Mouse (Mus musculus) neural tube, embryonic 11.5 days (tissue): ENCODE measurements around the gene Casp3. TPM values are rescaled to one million over a fixed set of nuclear protein-coding genes. Genes with fewer than 3 reads are reported as not detected.
A peak's percentile ranks its signal among the peaks of the same experiment; 100 is the strongest.

ENCODE experiments used
- ATAC-seq: fragments of 200-750 bp; cut with Nextera tagmentation; 2 replicates; pipeline ENCODE4 v1.8.0; 2017; ENCODE audit warnings: moderate number of reproducible peaks, mild to moderate bottlenecking, moderate TSS enrichment, moderate library complexity; ENCODE audit not compliant: insufficient read depth, low FRiP score, low TSS enrichment
- DNase-seq: peaks from one replicate; pipeline ENCODE4 v3.0.0-alpha.2; 2015; ENCODE audit warnings: low spot score
- H3K27ac ChIP-seq: fragments of 300-500 bp; sonication (generic); 2 replicates; pipeline ENCODE4 v1.5.1; 2014; ENCODE audit warnings: low read depth, mild to moderate bottlenecking, low read length
- H3K27me3 ChIP-seq: fragments of 300-500 bp; sonication (generic); 2 replicates; pipeline ENCODE4 v1.6.1; 2014; ENCODE audit warnings: mild to moderate bottlenecking, low read length, mixed read lengths; ENCODE audit not compliant: control insufficient read depth, insufficient read depth
- H3K36me3 ChIP-seq: fragments of 300-500 bp; sonication (generic); 2 replicates; pipeline ENCODE4 v1.6.1; 2014; ENCODE audit warnings: mild to moderate bottlenecking, low read length, moderate library complexity, mixed read lengths; ENCODE audit not compliant: control insufficient read depth, insufficient read depth
- H3K4me1 ChIP-seq: fragments of 300-500 bp; sonication (generic); 2 replicates; pipeline ENCODE4 v1.6.1; 2014; ENCODE audit warnings: low read length, mixed read lengths; ENCODE audit not compliant: control insufficient read depth, insufficient read depth
- H3K4me2 ChIP-seq: fragments of 300-500 bp; sonication (generic); 2 replicates; pipeline ENCODE4 v1.6.1; 2014; ENCODE audit warnings: low read depth, mild to moderate bottlenecking, moderate library complexity
- H3K4me3 ChIP-seq: fragments of 300-500 bp; sonication (generic); 2 replicates; pipeline ENCODE4 v1.5.1; 2014; ENCODE audit warnings: low read depth, low read length
- H3K9ac ChIP-seq: fragments of 300-500 bp; sonication (generic); 2 replicates; pipeline ENCODE4 v1.6.1; 2014; ENCODE audit warnings: mild to moderate bottlenecking, low read length
- H3K9me3 ChIP-seq: fragments of 300-500 bp; sonication (generic); 2 replicates; pipeline ENCODE4 v1.6.1; 2016; ENCODE audit warnings: low read length; ENCODE audit not compliant: control insufficient read depth
- WGBS: fragments of 180-500 bp; shearing (Covaris S2); extraction: QIAGEN DNeasy Blood & Tissue Kit; methylation state at CpG from one replicate; pipeline ENCODE4 v1.1.7; 2014; 5-methylcytosine and 5-hydroxymethylcytosine counted together
- polyA plus RNA-seq: library from polyadenylated mRNA; unstranded; fragments of >200 nt; fragmentation: Nextera tagmentation; extraction: Ambion mirVana; gene quantifications from 2 replicates; pipeline ENCODE4 v1.2.1, GENCODE M21; 2014

Gene Casp3
- polyA plus RNA-seq, result 155 and 166 TPM in 2 replicates

DNA sequence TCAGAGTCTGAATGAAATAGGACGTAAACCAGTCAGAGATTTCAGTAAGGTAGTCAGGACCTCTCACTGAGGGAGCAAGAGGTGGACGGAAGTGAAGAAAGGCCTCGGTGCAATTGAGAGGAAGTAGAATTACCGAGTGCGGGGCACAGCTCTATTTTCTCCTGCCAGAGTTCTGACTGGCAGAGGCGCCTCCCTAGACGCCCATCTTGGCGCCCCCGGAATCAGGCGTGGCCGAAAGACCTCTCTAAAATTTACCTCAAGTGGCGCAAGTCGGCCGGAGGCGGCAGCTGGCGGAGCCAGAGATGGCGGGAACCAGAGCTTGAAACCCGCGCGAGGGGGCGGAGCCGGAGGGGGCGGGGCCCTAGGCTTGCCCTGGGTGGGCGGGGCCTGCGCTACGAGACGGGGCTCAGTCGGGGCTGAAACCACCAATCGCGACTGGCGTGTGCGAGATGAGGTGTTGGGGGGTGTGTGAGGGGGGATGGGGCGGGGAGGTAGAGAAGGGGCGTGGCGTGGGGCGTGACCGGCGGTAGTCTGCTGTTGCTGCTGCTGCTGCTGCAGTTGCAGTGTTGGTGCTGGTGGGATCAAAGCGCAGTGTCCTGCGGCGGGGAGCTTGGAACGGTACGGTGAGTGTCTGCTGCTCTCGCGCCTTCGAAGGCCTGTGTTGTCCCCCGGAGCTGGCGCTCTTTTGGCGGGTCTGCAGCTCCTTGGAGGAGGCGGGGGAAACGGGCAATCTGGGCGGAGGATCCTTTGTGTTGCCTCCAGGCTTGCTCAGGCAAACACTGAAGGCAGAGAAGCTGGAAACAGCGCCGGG lies at the start of gene Casp3, which contains the start of gene Primpol:
TSS of gene Casp3 (plus strand) at position 413 of the 811 bp plus-strand sequence.
TSS of gene Primpol (minus strand) at position 334 of the 811 bp plus-strand sequence.
- ATAC-seq, result peak; percentile 96
- H3K4me2 ChIP-seq, result peak within 1 kb of the TSS; percentile 63

DNA sequence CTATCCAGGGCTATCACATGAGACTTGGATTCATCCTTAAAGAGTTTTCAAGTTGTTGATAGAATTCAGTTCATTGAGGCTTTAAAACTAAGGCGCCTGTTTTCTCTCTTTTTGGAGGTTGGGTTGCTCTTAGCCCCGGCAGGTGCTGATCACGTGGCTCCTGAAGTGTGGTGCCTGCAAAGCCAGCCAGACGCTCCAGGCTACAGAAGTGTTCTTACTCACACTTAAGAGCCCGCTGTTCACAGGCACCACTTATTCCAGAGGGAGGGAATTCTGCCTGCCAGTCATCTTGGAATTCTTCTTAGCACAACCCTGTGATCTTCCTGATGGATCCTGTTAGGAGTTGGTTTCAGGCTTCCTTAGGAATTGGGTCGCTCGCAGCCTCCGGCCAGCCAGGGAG lies 49.1 kb upstream of the Casp3 start:
- Histone ChIP-seq H3K4me3 (no peak overlapping the region), H3K4me2 (no peak overlapping the region), H3K9ac (no peak overlapping the region), H3K4me1 (no peaks in the 10 kb centered on the region), H3K27me3 (no peaks in the 10 kb centered on the region), H3K36me3 (no peaks in the 10 kb centered on the region; the same call in 1 of the 2 replicates), H3K27ac (no peak overlapping the region), H3K9me3 (no peaks in the 10 kb centered on the region)
- ATAC-seq (no peak), DNase-seq (no peak)
- WGBS, result 88% methylated on average over 8 of the region's 8 CpGs

More for the DNA sequence above, at the start of gene Casp3, which contains the start of gene Primpol:
- Histone ChIP-seq H3K4me3 (peak within 1 kb of the TSS; percentile 85), H3K27ac (peak within 1 kb of the TSS; percentile 83), H3K9me3 (no peaks in the 10 kb centered on the region), H3K9ac (peak within 1 kb of the TSS; percentile 92), H3K27me3 (no peaks in the 10 kb centered on the region), H3K36me3 (no peaks in the 10 kb centered on the region), H3K4me1 (peaks cover 9% of the 10 kb centered on the region)
- under 1% methylated on average over 54 of the region's 54 CpGs for WGBS
- peak; percentile 98 for DNase-seq

GRCm38 (mm10) chr8:46568942-46569341 lies 48.1 kb upstream of the Casp3 start:
- H3K9ac ChIP-seq, result no peak overlapping the region
- no peaks in the 10 kb centered on the region; the same call in 1 of the 2 replicates for H3K36me3 ChIP-seq
- no peak overlapping the region for H3K4me2 ChIP-seq
- H3K4me1 ChIP-seq, result no peaks in the 10 kb centered on the region
- no peak for DNase-seq
- ATAC-seq, result no peak
- no peak overlapping the region for H3K4me3 ChIP-seq
- 81% methylated on average over 2 of the region's 2 CpGs for WGBS
- H3K27me3 ChIP-seq, result no peaks in the 10 kb centered on the region
- H3K27ac ChIP-seq, result no peak overlapping the region
- H3K9me3 ChIP-seq, result no peaks in the 10 kb centered on the region

DNA sequence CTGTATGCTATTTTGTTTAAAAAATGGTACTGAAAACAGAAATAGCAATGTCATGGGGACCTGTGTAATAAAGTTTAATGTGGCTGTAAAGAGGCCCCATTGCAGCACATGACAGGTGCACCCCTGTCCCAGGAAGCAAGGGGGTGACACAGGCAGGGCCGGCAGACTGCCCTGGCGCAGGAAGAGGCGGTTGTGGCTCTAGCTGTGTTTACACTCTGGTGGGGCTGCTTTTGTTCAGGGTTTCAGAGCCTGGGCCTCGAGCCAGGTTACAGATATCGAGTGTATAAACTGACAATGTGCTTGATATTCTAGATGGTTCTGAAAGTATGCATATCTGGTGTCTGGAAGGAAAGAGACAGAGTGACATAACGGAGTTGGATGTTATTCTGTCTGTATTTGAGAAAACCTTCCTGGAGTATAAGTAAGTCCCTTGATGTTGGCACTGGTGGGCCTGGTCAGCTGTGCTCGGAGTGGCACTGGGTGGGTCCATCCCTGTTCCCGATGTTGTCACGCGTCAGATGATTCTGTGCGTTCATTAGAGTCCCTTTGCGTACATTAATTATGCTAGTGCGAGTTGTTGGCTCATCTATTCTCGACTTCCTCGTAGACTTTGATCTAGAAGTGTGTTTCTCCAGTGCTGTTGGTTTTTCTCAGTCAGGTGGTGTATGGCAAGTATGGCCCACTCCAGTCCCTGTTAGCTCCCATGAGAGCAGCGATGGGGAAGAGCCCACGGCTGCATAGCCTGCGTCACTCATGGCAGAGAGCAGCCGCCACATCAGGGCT lies 47.2 kb upstream of the Casp3 start:
- Histone ChIP-seq H3K27me3 (no peaks in the 10 kb centered on the region), H3K36me3 (no peaks in the 10 kb centered on the region; the same call in 1 of the 2 replicates), H3K4me3 (no peak overlapping the region), H3K4me1 (no peaks in the 10 kb centered on the region), H3K27ac (no peak overlapping the region), H3K9ac (no peak overlapping the region), H3K9me3 (no peaks in the 10 kb centered on the region), H3K4me2 (no peak overlapping the region)
- ATAC-seq (no peak), DNase-seq (no peak)
- WGBS, result 93% methylated on average over 19 of the region's 19 CpGs

GRCm38 (mm10) chr8:46570673-46571072 lies 46.4 kb upstream of the Casp3 start:
- no peaks in the 10 kb centered on the region; the same call in 1 of the 2 replicates for H3K36me3 ChIP-seq

DNA sequence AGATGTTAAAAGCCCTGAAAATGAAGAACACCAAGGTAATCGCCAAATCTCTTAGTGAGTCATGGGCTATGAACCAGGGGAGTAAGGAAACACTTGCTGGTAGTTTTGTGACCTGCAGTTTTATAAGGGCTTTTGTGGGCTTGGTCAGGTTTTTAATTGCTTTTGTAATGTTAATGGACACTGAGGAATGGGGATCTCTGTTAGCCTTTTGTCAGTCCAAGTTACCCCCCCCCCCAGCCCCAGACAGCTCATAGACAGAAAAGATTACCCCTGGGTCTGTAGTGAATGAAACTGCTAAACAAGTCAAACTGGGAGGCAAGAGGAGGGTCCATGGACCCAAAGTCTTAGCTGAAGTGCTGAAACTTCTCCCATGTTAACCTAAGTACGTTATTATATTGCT lies 43.6 kb upstream of the Casp3 start:
- Histone ChIP-seq H3K4me2 (no peak overlapping the region), H3K9me3 (no peaks in the 10 kb centered on the region), H3K4me1 (no peaks in the 10 kb centered on the region), H3K4me3 (no peak overlapping the region), H3K9ac (no peak overlapping the region), H3K27me3 (no peaks in the 10 kb centered on the region), H3K27ac (no peak overlapping the region), H3K36me3 (peaks cover 4% of the 10 kb centered on the region; the same call in 1 of the 2 replicates)
- ATAC-seq, result no peak
- WGBS, result 83% methylated on average over 2 of the region's 2 CpGs
- no peak for DNase-seq

More at GRCm38 (mm10) chr8:46570673-46571072, 46.4 kb upstream of the Casp3 start:
- Histone ChIP-seq H3K27ac (no peak overlapping the region), H3K9ac (no peak overlapping the region), H3K4me3 (no peak overlapping the region), H3K9me3 (no peaks in the 10 kb centered on the region), H3K4me1 (no peaks in the 10 kb centered on the region), H3K27me3 (no peaks in the 10 kb centered on the region), H3K4me2 (no peak overlapping the region)
- DNase-seq, result no peak
- WGBS, result 91% methylated on average over 9 of the region's 14 CpGs
- no peak for ATAC-seq

DNA sequence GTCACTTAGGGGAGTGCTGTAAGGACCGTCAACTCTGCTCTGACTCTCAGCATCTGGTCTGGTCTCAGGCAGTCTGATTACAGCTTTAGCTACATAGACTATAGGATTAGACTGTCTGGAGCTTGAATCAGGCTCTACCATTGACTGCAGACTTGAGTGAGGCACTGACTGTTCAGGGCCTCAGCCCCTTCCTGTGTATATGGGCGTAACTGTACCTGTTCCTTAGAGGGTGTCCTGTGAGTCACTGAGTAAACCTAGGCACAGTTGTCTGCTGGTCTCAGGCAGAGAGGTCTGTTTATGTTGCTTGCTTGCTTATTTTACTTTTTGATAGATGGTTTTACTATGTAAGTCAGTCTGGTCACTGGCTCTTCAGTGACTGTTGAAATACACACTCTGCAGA lies 43.1 kb upstream of the Casp3 start:
- Histone ChIP-seq H3K9me3 (no peaks in the 10 kb centered on the region), H3K36me3 (peaks cover 5% of the 10 kb centered on the region; the same call in 1 of the 2 replicates), H3K4me3 (no peak overlapping the region), H3K4me1 (no peaks in the 10 kb centered on the region), H3K4me2 (no peak overlapping the region), H3K27ac (no peak overlapping the region), H3K9ac (no peak overlapping the region), H3K27me3 (no peaks in the 10 kb centered on the region)
- DNase-seq (no peak), ATAC-seq (no peak)
- 89% methylated on average over 2 of the region's 2 CpGs for WGBS

- H3K4me1 ChIP-seq, result no peaks in the 10 kb centered on the region
- no peak for DNase-seq
- 95% methylated on average over 9 of the region's 9 CpGs for WGBS
- no peak overlapping the region for H3K9ac ChIP-seq
- H3K36me3 ChIP-seq, result peaks cover 9% of the 10 kb centered on the region
- no peaks in the 10 kb centered on the region for H3K27me3 ChIP-seq
- no peak overlapping the region for H3K27ac ChIP-seq
- H3K9me3 ChIP-seq, result no peaks in the 10 kb centered on the region
- no peak overlapping the region for H3K4me2 ChIP-seq
- no peak overlapping the region for H3K4me3 ChIP-seq
- ATAC-seq, result no peak
Measured at GRCm38 (mm10) chr8:46578794-46579193, 38.3 kb upstream of the Casp3 start.
